Mouse (Mus musculus) cerebellum, postnatal 25 days (tissue): ENCODE measurements around the gene Pla2g4b.

Source experiments
- DNase-seq, 2 experiments: peaks; one replicate each; pipeline ENCODE4 v3.0.0; 2021; ENCODE audit warnings: mixed read lengths in 2 of 2

Gene Pla2g4b

DNA sequence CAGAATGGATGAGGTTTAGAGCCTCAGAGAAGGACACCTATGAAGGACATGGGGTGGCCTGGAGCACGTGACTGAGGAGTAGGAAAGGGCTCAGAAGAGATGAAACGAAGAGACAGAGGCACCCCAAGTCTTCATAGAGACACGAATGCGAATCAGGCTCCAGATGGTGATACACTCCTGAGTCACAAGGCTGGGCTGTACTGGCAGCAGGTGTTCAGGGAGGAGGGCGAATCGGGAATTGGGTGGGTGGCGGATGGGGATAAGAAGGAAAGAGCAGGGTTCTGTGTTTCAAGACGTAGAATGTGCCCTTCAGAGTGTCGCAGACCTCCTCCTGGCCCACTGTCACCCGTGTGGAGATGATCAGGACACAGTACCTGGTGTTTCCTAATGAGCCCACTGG lies 32.0 kb downstream of the Pla2g4b start:
- DNase-seq = no peak

DNA sequence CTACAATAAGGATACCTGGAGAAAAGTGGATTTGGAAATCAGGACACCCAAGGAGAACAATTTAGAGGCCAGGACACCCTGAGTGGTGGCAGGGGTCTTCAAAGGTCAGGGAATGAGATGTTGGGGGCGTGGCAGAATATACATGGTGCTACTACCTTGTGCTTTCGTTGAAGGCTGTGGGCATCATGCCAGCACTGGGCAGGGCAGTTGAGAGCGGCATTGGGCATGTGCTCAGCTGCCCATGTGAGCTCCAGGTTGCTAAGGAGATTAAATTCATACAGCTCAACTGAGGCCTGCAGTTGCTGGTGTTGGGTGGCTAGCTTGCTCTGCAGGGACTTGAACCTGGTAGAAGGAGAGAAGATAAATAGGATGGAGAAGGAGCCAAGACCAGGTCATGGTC lies 33.0 kb downstream of the Pla2g4b start:
- peak in 1 of 2 experiments; percentile 29 for DNase-seq

DNA sequence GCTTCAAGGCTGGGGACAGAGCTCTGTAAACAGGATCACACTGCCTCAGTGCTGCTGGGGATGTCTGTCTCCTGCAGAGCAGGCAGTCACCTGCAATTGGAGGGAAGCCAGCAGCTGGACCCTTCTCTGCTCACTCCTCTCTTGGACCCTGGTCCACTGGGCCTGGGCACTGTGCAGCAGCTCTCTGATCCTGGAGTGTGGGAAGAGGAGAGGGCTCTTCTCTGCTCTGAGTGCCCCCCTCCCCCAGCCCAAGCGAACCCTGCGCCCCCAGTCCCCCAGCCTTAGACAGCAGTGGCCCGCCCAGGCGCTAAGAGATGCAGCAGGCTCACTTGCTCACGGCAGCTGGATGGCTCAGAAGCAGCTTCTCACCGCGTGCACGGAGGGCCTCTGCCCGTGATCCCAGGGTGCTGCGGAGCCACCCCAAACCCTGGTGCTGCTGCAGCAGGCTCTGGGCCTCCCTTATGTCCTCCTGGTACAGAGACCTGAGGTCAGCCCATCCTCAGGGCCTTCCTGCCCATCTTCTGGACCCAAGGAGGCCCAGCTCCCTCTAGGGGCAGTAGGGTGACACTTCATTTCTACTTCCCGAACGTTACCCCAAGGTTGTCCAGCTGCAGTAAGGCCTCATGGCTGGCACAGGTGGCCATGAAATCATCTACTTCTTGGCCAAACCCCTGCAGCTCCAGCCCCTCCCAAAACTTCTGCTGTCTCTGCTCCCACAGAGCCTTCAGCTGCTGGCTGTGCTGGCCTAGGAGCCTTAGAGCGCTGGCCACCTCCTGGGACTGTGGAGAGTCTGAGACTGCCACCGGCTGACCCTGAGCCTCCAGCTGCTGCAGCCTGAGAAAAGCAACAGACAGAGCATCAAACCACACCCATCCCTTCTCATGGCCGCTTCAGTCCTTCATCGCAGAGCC lies 35.6 kb downstream of the Pla2g4b start:
- peak; percentile 57 to 69 for DNase-seq

DNA sequence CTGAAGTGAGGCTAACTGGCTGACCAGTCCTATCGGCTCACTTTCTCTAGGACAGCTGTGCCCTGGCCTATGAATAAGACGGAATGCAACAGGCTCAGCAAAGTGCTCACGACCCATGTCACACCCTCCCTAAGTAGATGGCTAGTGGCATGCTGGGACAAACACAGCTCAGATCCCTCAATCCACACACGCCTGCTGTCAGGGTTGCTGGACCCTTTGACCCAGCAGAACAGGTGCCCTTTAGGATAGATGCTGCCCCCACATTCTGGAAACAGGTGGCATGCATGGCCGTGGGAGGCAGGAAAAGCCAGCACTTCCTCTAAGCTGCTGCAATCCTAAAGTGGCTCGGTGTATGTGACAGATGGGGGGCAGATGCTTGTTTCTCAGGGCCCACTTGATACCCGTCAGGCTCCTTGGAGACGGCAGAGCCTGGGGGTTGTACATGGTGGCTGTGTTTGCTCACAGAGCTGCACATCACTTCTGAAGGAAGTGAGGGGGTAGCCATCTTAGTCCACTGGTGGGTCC lies 36.3 kb downstream of the Pla2g4b start:
- DNase-seq = no peak

DNA sequence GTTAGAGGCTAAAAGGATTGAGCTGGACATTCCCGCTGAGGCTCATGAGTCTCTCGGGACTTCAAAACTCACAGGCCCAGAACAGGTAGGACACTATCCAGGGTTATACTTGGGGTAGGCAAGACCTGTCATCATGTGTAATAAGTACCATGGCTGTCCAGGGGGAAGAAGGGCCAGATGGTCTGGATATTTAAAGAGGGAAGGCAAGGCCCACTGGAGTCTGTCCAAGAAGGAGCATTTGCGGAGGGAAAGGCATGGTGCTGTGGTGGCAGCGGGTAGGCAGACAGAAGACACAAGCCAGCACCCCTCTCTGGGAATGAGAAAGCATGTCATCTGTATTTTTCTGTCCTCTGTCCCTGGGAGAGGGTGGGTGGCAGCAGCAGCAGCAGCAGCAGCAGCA lies 40.9 kb downstream of the Pla2g4b start:
- peak; percentile 39 to 54 for DNase-seq

DNA sequence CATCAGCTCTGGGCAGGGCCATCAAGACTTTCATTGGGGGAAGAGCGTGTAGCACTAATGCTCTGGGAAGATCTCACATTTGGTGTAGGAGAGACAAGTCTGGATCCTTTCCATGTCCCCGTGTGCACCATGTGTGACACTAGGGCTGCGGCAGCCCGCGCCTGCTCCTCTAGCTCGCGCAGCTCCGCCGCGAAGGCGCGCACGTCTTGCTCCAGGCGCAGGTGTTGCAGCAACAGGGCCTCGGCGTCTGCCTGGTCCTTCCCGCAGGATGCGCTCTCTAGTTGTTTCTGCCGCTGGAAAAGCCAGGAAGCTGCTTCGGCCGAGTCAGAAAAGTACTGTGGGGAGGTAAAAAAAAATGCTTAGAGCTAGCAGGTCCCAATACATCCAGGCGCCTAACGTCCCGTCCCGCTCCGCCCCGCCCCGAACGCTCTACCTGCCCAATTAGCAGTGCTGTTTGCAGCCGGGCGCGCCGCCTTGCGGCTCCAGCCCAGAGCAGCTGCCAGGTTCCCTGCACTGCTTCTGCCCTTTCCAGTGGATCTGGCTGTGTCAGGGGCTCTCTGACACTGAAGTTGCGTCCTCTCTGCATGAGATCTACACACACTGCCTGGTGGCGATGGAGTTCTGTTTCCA lies 43.0 kb downstream of the Pla2g4b start:
- DNase-seq = peak; percentile 81 to 85

DNA sequence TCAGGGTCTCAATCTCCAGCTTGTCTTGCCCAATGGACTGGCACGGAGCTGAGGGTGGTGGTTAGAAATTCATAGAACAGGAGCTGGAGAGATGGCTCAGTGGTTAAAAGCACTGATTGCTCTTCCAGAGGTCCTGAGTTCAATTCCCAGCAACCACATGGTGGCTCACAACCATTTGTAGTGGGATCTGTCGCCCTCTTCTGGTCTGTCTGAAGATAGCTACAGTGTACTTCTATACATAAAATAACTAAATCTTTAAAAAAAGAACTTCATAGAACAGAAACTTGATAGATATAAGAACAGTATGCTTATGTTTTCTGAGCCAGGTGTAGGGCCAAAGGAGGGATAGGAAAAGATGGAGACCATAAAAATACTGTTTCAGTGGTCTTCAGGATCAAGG lies 49.2 kb downstream of the Pla2g4b start:
- no peak for DNase-seq

DNA sequence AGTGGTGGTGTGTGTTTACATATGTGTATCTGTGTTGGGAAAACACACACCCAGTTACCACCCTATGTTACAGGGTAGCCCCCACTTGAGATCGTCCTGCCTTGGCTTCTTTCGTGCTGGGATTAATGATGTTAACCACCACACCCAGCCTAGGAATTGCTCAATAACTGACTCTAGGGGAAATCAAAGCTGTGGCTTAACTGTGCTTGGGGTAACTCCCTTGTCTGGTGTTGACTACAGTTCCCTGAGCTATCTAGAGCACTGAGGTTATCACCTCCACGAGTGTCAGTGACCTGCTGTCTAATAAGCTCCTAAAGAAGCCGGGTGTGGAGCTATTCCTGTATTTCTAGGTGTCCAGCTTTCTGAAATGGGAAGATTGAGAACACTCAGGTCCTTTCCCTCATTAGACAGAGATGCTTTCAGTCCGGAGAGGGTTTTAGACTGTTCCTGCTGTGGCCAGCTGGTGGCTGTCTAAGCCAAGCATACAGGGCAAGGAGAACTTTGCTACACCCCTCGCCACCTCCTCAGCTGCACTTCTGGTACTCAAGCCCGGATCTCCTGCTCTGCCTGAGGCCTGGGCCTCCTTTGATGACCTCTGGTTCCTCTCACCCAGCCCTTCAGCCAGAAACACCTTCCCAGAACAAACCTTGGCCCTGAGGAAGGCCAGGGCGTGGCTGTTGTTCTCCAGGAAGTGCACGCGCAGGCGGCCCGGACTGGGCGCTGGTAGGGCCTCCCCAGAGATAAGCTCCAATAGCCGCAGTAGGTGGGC lies 51.6 kb downstream of the Pla2g4b start:
- DNase-seq = no peak

DNA sequence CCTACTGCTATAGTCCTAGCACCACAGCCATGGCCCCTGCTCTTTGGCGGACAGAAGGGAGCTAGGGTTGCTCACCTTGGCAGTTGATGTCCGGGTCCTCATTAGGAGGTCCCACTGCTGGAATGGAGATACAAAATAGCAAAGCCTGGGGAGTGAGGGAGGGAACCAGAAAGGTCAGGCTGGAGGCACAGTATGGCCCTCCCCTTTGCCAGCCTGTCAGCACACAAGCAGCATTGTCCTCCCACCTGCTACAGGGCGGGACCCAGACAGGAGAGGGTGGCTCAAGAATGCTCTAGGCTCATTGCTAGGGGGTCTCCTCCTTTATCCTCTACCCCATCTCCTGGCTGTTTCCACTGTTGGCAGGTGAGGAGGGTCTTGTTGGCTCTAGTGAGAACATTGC lies 52.8 kb downstream of the Pla2g4b start:
- DNase-seq = no peak

DNA sequence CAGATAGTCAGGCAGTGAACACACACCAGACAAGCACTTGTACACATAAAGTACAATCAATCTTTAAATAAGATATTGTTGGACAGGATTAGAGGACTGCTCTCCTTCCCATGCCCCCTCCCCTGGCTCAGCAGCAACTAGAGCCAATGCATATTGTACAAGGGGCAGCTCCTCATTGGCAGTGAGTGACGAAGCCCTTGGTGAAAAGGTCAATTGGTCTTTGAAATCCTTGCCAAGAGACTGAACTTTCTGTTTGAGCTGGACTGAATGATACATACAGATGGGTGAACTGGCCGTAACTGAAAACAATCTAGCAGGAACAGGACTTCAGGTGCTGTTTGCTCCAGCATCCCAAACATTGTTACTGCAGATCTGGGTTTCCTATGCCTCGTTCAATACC lies 54.2 kb downstream of the Pla2g4b start:
- no peak for DNase-seq

DNA sequence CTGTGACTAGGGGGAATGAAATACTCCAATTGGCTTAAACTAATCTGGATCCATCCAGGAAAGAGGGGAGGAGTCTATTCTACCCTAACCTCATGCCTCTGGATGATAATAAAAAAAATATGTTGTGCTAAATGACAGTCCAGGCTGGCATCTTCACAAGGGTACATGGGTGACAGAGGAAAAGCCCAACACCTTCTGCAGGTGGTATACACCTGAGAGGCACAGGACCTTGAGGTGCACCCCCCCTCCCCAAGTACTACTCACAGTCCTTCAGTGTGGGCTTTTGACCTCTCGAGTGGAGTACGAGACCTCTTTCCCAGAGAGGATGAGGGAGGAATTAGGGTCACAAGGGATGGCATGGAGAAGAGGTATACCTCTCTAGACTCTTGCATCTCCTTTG lies 54.7 kb downstream of the Pla2g4b start:
- no peak for DNase-seq

DNA sequence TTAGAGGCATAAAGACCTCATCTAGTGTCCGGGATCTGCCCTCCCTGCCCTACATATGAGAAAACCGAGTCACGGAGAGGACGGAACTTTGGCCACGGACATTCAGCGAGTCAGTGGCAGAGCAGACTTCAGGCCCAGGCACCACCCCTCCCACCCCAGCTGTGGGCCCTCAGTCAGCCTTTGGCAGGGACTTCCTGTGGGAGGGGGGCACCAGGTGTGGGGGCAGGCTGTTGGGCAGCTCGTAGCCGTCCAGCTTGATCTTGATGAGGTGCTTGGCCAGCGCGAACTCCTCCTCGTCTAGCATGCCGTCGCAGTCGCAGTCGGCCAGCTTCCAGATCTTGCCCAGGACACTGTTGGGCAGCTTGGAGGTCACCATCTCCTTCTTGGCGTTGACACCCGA lies 57.8 kb downstream of the Pla2g4b start:
- DNase-seq = no peak
